Mouse (Mus musculus) thymus, adult 2 months (tissue): Measurements from ENCODE around the gene Magix.

Source experiments
- CTCF ChIP-seq: fragments of 200-500 bp; IDR thresholded peaks from 2 replicates; pipeline ENCODE4 v1.5.1; 2012; ENCODE audit warnings: mild to moderate bottlenecking, control low read depth, low read length, moderate library complexity, borderline replicate concordance; ENCODE audit not compliant: control insufficient read depth, poor library complexity, insufficient read depth; ENCODE audit errors: extremely low read depth
- POLR2A ChIP-seq: fragments of 200-500 bp; IDR thresholded peaks from 2 replicates; pipeline ENCODE4 v1.6.1; 2012; ENCODE audit warnings: mild to moderate bottlenecking, low read length, control low read depth, moderate library complexity; ENCODE audit not compliant: control insufficient read depth, poor library complexity, insufficient read depth; ENCODE audit errors: extremely low read depth

DNA sequence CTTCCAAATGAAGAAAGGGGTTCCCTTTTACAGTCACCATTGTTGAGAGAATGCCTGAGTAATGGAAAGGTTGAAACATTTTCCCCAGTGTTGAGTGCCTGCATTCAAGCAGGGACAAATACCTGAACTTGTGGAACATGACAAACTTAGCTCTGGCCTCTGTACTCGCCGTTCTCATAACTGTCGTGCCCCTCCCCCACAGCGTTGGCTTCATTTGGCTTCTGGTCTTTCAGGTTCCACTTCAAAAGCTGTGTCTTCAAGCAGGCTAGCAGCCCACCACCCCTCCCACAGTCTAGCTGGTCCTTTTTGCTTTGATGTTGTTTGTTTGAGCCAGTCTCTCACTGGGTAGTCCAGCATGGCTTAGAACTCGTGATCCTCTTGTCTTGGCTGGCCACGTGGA lies 8.3 kb downstream of the Magix start:
- TF ChIP-seq POLR2A (no peak), CTCF (no peak)
